Mouse (Mus musculus) gastrocnemius, postnatal 36 days (tissue): ENCODE results near the gene Wdr78. TPM values are rescaled to one million over a fixed set of nuclear protein-coding genes. Genes with fewer than 3 reads are reported as not detected.

Experiments
- DNase-seq, 2 experiments: peaks; one replicate each; pipeline ENCODE4 v3.0.0; 2022
- intact Hi-C: fragments of 180-260 bp; cut with DNase I; formaldehyde crosslinking; loops from one replicate; pipeline ENCODE4 v1.15.1; 2025
- long read RNA-seq, 2 experiments: library from polyadenylated mRNA; stranded (forward); transcript quantifications; one replicate each; pipeline ENCODE4 v2.0.0; 2021
- total RNA-seq, 2 experiments: library from RNA; stranded (reverse); gene quantifications; 2 replicates each; pipeline ENCODE4 v1.2.3; 2021

The Wdr78 gene
- under 1 TPM; 0.44 to 0.87 TPM for total RNA-seq
- long read RNA-seq, experiment 1, result 0 reads
- long read RNA-seq, experiment 2, result 0 reads

DNA sequence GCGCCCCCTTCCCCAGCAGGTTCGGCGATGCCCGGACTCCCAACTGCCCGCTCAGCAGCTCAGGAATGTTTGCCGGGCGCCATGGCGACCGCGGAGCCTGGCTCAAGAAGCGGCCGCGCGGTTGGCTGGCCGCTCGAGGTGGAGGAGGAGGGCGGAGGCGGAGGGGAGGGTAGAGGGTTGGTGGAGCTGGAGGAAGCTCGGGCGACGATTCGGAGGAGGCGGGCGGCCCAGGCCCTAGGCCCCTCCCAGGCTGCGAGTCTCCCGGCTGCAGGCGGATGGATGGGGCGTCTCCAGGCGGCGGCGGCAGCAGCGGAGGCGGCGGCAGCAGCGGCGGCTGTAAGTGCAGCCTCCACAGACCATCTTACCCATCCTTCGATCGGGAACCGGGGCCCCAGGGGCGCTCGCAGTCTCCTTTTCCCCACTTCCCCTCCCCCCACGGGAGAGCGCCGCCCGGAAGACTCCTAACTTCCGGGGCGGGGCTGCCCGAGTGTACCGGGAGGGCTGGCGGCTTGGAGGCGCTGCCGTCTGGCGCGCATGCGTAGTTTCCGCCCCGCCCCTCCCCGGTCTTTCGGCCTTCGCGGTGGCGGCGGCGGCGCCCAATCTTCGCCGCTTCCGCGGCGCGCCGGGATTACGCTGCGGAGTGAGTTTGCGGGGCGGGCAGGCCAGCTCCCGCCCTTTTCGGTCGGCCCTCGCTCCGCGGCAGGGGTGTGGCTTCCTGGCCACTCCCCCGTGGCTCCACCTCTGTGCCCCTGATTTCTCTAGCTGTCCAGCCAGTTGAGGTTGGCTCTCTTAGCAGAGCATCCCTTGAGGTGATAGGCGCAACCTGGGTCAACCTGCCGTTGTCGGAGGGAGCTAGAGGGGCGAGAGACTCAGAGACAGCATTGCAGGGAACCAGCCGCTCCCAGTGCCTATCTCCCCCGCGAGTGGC, at the start of gene Wdr78, which contains the start of gene Mier1:
TSS of gene Wdr78 (minus strand) at position 372 of the 928 bp plus-strand sequence.
TSS of gene Mier1 (plus strand) at position 207 of the 928 bp plus-strand sequence.
- intact Hi-C loops, result loop anchor here (5.0 kb wide), 1 partner anchor 103 kb away; the partner anchor contains the start of gene Slc35d1
- DNase-seq, result peak; percentile 93 to 94

DNA sequence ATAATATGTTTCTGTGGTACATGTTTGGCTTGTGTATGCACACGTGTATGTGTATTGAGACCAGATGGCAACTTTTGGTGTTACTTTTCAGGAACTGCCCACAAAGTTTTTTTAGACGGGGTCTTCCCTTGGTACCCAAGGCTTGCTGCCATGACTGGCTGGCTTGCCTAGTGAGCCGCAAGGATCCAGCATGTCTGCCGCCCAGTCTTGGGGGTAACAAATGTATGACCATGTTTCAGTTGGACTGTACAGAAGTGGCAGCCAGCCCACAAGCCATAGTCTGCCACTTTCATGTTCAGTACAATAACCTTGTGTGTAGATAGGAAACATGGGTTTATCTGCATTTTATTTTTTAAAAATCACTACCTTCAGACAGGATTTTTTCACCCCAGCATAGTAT, 44.4 kb upstream of the Wdr78 start:
- intact Hi-C loops, result loop anchor here (10.0 kb wide), 1 partner anchor 186 kb away; no protein-coding TSS in a partner anchor
- no peak for DNase-seq

DNA sequence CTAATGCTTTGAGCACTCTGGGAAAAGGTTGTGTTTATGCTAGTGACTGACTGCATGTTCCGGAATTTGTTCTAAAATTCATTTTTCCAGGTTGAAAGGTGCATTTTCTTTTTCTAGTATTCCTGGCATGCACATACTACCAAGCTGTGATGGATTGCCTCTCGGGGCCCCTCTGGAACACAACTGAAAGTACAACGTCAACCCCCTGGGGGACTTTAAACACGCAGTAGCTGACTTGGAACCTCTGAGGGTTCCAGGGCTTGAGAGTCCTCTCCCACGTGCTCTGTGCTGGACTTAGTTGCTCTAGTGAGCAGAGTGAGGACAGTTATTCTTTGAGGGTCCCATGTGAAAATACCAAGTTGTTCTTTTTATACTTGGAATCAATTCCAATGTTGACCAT, 37.6 kb upstream of the Wdr78 start:
- intact Hi-C loops, result loop anchor here (10.0 kb wide), 1 partner anchor 193 kb away; no protein-coding TSS in a partner anchor
- no peak for DNase-seq

DNA sequence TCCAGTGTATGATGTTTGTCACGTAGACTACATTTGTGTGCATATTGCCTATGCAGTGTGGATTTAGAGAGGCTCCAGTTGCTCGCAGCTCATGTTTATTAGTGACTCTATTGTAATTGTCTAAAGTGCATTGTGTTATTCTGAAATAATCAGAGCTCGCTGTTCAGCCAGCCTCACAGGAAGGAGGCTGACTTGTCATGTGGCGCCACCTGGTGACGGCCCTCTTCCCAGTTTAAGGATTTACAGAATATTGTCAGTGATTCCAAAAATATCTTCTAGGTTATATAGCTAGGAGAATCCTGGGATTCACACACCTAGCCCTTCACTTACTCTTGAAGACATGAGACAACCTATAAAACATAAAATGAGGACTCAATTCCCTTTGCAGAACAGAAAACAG, 32.0 kb upstream of the Wdr78 start:
- intact Hi-C loops, result no loop called here
- DNase-seq, result peak; percentile 57 to 69

DNA sequence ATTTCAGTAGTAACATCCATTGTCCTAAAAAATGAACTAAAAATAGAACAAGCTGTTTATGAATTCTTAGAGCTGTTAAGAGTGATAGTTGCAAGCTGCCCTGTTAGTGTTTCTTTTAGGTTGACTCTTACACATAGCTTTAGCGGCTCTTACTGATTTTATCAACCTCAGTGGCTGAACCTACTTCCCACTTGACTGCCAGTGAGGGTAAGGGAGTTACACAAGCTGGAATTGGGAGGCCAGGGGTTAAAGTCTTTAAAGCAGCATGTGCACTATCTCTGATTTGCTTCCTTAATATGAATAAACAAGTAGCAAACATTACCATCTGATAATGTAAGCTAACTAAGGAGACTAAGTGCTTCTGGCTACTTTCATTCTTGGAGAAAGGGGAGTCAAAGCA, 22.6 kb upstream of the Wdr78 start:
- intact Hi-C loops, result no loop called here
- DNase-seq, result no peak

DNA sequence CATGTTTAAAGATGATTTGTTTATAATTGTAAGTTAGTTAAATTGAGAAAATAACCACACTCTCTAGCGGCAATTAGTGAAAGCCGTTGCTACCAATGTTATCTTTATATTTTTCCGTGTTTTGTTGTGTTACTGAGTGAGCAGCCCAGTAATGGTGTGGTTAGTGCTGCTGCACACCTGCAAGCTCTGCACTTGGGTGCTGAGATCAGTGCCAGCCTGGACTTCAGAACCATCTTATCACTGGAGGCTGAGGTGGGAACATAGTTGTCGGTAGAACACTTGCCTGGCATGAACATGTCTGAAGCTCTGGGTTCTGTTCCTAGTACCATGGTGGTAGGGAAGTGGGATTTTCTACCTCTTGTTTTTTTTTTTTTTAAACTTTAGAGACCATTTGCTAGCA, 12.2 kb upstream of the Wdr78 start:
- intact Hi-C loops, result no loop called here
- DNase-seq, result no peak

DNA sequence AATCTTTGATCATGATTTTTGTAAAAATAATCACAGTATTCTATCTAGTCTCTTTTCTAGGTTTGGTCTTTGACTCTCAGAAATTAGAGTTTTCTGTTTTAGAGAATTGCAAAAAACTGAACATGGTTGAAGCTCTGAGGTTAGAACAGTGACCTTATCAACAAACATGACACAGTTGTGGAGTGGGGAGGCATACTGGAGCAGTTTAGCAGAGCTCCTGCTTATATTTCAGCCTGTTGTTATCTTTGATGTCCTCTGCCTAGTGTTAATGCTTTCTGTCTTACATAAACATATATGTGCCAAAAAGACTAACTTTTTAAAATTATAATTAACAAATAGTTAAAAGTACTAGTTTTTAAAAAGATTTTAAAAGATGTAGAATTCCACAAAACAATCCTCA, 9.3 kb upstream of the Wdr78 start:
- intact Hi-C loops, result no loop called here
- no peak for DNase-seq

DNA sequence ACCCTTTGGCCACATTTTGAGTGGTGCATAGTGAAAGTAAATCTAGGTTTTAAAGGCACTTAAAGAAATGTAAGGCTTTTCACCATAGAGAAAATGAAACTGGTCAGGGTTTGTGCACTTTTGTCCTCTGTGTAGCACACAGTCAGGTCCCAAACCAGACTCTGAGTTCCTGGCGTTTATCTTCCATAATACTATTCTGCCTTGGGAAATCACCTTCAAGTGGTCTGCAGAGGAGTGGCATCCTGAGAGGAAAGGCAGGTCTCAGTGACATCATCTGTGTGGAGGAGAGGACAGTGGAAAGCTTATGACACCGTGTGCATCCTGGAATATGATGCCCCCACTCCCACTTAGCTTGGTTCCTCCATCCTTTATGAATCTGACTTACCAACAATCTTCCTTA, 8.7 kb upstream of the Wdr78 start:
- intact Hi-C loops, result no loop called here
- no peak for DNase-seq

DNA sequence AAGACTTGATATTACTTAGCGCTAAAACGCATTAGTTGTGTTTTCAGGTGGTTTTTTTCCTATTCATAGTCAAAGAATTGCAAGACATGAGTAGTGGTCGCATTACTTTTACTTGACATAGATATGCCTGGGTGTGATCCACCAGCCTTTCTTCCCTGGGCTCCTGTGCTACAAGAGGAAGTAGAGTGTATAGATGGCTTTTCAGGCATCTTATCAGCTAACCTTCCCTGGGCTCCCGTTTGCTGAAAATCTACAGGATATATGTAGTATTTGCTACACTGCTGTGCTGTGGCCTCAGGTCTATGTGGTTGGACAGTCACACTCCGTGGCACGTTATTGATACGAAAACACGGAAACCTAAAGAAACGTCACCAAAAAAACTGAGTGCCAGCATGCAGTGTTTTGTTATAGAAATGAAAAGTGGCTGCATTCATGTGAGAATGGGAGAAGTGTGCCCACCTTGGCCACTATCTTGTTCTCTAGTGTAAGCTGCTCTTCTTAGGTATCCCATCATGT, 6.6 kb upstream of the Wdr78 start:
- no peak for DNase-seq
- intact Hi-C loops, result no loop called here

DNA sequence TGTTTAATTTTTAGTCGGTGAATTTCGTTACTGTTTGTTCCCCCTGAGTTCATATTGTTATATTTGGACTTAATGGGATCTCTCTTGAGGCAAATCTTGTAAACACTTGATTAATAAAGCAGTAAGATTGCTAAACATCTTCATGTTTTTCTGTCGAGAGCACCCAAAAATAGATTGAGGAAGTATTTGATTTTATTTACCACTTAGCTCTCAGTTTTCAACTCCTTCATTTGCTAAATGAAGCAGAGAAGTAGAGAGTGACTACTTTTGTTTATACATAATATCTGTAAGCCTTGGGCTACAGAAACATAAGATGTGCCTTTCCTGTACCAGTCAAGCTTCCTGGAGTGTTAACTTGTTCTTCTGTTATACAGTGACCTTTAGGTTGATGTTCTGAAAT, 6.0 kb upstream of the Wdr78 start:
- intact Hi-C loops, result no loop called here

DNA sequence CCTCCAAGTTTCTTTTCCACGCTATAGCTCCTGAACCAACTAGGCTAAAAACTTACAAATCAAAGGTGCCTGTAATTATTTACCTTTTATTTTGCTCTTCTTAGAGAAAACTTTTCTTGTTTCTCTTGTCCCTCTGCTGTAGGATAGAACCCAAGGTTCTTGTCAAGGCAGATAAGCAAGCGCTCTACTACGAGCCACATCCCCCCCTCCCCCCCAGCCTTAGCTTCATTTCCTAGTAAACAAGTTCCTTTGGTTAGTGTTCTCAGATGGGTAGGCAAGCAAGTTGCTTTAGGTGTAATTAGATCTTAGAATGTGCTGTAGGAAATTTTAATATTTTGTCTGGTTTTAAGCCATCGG, 5.7 kb upstream of the Wdr78 start:
- intact Hi-C loops, result no loop called here
- no peak for DNase-seq

More for the DNA sequence above, 6.0 kb upstream of the Wdr78 start:
- no peak for DNase-seq

DNA sequence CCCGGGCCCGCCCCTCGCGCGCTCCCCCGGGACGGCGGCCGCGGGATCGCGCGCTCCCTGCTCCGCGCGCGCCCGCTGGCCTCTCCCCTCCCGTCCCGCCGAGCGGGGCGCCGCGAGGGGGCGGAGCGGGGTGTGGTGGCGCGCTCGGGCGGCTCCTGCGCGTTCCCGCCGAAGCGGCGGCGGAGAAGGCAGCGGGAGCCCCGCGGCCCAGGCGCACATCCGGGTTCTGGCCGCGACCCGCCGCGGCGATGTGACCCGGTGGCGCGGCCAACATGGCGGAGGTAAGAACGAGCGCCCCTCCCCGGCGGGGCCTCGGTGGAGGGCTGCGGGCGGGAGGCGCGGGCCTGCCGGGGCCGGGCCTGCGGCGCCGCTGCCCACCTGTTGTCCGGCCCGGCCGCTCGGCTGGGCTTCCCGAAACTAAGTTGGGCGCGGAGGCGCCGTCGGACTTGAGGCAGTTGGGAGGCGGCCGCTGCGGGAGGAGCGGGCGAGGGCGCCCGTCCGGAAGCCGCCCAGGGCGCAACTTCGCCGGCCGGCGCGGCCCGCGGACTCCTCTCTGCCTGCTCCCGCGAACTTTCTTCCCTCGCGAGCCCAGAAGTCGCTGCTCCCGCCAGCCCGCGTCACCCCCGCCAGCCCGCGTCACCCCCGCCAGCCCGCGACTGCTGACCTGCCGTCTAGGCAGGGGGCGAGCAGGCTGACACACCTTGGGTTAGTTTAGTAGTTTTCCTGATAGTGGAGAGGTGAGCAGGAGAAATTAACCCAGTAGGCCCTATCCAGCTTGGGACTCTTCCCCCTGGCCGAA, 5.1 kb upstream of the Wdr78 start:
- DNase-seq, result peak; percentile 80
- intact Hi-C loops, result no loop called here

DNA sequence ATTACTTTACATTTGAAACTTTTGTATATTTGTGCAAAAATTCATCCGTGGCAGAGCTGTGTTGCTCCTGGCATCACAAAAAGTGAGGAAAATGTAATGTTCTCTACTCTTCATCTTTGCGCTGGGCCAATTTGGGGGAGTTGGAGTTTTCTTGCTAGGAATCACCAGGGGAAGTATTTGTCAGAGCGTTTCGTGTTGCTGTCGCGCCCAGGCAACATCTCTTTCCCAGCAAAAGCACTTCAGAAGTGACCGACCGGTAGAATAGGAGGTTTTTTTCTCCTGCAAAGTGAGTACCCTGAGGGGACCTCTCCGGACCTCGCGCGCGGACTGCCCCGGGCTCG, 4.5 kb upstream of the Wdr78 start:
- DNase-seq, result no peak
- intact Hi-C loops, result no loop called here

DNA sequence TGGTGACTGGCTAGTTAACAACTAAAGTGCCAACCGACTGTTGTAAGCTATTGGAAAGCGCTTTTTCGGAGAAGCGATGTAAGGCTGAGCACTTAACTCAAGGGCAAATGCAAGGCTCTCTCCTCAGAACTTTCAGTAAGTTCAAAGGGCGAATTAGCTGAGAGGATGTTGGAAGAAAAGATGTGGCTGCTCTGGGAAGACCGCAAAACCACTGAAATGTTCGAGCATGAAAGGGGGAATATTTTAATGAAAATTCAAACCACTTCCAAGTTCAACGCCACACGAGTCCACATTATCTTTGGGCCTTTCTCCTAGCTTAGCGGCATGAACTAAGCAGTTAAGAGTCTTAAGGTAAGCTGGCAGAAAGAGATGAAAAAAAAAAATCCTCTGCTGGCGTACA, 953 bp downstream of the Wdr78 start:
- DNase-seq, result no peak
- intact Hi-C loops, result loop anchor here (5.0 kb wide), 1 partner anchor 104 kb away; the partner anchor contains the start of gene Slc35d1

DNA sequence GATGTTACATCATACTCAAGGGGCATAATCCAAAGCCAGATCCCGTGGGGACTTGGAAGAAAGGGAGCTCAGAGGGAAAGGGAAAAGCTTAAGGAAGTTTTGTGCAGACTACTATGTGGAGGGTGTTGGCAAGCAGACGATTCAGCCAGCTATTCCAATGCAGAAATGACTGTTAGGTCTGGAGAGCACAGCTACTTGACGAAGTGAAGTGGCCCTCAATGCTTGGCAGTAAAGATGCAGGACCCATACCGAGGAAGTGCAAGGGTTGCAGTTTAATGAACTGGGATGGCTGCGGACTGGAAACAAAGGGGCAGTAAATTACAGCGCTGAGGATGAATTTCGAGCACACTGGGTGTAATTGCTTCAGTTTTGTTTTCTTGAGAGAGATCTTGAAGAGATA, 1.7 kb downstream of the Wdr78 start:
- DNase-seq, result no peak

DNA sequence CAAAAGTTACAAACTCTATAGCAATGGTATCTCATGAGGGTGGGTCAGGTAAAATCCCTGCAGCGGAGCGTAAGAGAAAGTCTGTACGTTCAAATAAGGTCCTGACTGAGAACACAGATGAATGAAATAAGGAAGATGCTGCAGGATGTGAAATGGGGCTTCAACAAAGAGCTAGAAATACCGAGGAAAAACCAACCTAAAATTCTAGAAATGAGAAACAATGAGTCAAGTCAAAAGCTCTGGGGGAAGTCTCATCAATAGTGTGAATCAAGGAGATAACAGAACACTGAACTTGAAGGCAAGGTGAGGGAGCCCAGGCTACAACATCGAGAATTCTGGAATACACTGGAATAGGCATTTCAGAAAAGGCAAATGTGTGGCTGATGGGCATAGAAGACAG, 15.8 kb downstream of the Wdr78 start:
- intact Hi-C loops, result no loop called here
- no peak for DNase-seq

More for the DNA sequence above, 1.7 kb downstream of the Wdr78 start:
- intact Hi-C loops, result loop anchor here (5.0 kb wide), 1 partner anchor 105 kb away; the partner anchor contains the start of gene Slc35d1

DNA sequence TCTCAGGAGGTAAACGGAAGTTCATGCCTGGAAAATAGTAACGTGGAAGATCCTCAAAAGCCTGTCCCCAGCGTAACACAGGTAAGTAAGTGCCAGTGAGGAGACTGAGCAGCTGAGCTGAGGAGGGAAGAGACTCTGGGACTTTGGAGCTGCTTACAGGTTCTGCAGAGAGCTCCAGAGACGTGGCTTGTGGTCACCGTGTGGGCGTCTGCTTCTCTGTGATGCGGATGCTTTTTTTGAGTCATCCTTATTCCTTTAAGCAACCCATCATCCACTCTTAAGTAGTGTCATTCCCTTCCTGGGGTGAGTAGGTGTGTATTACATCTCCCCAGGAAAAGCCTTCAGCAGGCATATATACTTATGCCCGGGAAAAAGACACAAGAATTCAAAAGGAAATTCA, 18.4 kb downstream of the Wdr78 start:
- intact Hi-C loops, result no loop called here

DNA sequence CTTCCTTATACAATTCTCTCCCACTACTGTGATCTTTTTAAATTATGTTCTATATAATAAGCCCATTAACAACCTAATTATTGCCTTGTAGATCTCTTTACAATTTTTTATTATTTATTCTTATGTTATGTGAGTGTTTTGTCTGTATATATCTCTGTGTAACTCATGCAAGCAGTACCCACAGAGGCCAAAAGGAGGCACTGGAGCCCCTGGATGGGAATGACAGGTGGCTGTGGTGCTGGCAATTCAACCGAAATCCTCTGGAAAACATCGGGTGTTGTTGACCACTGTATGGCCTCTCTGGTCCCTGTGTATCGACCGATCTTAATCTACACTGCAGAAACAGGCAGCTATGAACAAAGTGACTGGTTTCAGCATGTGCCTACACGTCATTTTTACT, 29.1 kb downstream of the Wdr78 start:
- no peak for DNase-seq
- intact Hi-C loops, result no loop called here

More for the DNA sequence above, 18.4 kb downstream of the Wdr78 start:
- no peak for DNase-seq

DNA sequence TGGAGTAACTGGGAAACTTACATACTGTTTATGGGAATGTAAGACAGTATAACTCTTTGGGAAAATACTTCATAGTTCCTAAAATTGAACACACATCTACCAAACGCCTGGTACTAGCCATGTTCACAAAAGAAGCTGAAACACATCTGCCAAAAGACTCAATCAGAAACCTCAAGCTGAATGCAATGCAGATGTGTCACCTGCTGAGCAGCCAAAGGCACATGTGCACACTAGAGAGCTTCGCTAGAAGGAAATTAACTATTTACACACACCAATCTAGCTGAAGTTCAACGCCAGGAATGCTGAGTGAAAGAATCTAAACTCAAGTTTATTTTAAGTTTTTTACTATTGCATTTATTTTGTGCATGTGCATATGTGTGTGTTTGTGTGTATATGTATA, 43.7 kb downstream of the Wdr78 start:
- intact Hi-C loops, result no loop called here
- no peak for DNase-seq

DNA sequence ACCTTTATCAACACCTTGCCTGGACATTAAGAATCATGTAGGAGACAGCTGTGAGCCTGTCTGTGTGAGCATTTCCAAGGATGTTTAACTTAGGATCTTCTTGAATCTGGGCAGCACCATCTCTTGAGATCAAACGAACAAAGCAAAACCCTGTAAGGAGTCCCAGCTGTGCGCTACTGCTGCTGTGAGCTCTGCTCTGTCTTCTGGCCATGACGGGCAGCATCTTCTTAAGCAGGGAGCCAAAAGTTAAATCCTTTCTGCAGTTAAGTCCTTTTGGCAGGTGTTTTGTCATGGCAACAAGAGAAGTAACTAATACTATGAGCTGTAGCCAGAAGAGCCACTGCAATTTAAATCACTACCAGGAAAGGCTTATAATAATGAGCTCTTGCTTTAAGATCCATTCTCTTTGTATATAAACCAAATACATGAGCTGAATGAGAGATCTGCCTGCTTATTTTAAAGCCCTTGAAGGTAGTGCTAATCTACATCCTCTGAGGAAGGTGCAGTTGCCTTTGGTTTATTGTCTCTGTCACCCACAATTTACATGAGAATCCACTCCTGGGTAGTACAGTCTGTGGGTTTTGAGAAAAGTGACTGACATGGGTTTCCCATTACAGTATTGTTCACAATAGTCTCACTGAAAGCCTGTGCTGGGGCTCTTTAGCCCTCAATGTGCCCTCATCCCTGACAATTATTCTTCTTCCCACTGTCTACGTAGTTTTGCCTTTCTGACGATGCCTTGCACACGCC, 46.3 kb downstream of the Wdr78 start:
- intact Hi-C loops, result no loop called here
- no peak for DNase-seq
